ENCODE assay signal across 16 mouse cellular contexts in the genomic region with DNA sequence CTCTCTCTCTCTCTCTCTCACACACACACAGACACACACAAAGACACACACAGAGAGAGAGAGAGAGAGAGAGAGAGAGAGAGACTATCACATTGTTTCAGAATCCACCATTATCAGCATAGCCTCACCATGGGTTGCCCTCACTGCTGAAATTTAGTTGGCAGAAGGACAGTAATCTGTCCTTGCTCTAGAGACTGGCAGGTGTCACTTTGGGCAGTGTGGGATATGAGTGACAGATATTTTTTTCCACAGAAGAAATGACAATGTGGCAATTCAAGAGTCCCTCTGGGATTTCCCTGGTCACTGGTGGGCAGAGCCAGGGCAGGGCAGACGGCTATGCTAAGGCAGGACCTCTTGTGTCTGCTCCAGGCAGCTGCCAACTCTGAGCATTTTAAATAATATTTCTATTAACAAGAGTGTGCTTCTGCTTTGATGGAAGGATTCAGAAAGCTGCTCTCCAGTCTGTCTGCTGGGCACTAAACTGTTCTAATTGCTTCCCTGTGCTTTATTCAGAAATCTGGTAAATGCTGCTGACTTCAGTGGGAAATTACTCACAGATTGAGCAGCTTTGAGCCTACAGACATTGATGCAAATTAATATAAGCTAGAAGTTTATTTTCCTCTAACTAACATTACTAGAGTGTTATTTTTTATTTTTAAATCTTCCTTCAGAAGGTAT.
DNase-seq lines count a peak whose midpoint lies in the region; ATAC-seq and TF ChIP-seq lines count a peak whose summit lies in the region.
"Had no signal": no experiment of that assay in that cellular context is flagged by ENCODE, and none has a peak within 500 bp of the region (broad histone marks: within the 10 kb centered on the region; RNA-seq: fewer than 3 reads in every experiment).

No protein-coding gene starts in this region.

- ATAC-seq in heart, postnatal 0 days (ENCODE audit: insufficient read depth, low read depth), result peak; percentile 58
- ATAC-seq in forebrain, embryonic 12.5 days (ENCODE audit: low FRiP score), result 0 out of 2 replicates have a peak, but pooled peaks have one; percentile 13
- ATAC-seq in midbrain, embryonic 13.5 days, result peak; percentile 43; the same call in 1 of the 2 replicates
- ATAC-seq in megakaryocyte, adult 5-6 weeks (ENCODE audit: poor library complexity, severe bottlenecking), result no peak
- ATAC-seq: activated CD4-positive, CD25-positive, alpha-beta regulatory T cell, adult 4 months had no signal

- no peak overlapping the region for H3K9ac ChIP-seq in heart, postnatal 0 days (replicated peaks; ENCODE audit: low read depth, low read length)
- H3K9ac ChIP-seq in forebrain, embryonic 12.5 days, result no peak overlapping the region
- H3K9ac ChIP-seq in midbrain, embryonic 13.5 days (replicated peaks), result no peak overlapping the region

- TF ChIP-seq EP300 in heart, postnatal 0 days (IDR thresholded peaks at IDR 0.05; ENCODE audit: low read depth), result no peak

- no peaks in the 10 kb centered on the region for H3K36me3 ChIP-seq in heart, postnatal 0 days (replicated peaks; ENCODE audit: control insufficient read depth, insufficient read depth, low read length)
- H3K36me3 ChIP-seq in forebrain, embryonic 12.5 days (replicated peaks), result no peaks in the 10 kb centered on the region
- no peaks in the 10 kb centered on the region for H3K36me3 ChIP-seq in midbrain, embryonic 13.5 days

- no peak for TF ChIP-seq CTCF in heart, postnatal 0 days (IDR thresholded peaks at IDR 0.05; ENCODE audit: low read depth)

- no peaks in the 10 kb centered on the region for H3K27me3 ChIP-seq in heart, postnatal 0 days (ENCODE audit: control insufficient read depth, insufficient read depth, low read length)
- 0 out of 2 replicates have a peak, but pooled peaks cover 8% of the 10 kb centered on the region for H3K27me3 ChIP-seq in forebrain, embryonic 12.5 days
- no peaks in the 10 kb centered on the region for H3K27me3 ChIP-seq in midbrain, embryonic 13.5 days
- H3K27me3 ChIP-seq: CH12.LX had no signal

- H3K4me1 ChIP-seq in heart, postnatal 0 days (ENCODE audit: control insufficient read depth, insufficient read depth), result peaks cover 11% of the 10 kb centered on the region
- H3K4me1 ChIP-seq in forebrain, embryonic 12.5 days, result peaks cover 30% of the 10 kb centered on the region
- H3K4me1 ChIP-seq in midbrain, embryonic 13.5 days (replicated peaks), result peaks cover 25% of the 10 kb centered on the region

- H3K4me3 ChIP-seq in heart, postnatal 0 days (ENCODE audit: low read depth, low read length), result no peak overlapping the region
- H3K4me3 ChIP-seq in forebrain, embryonic 12.5 days (replicated peaks), result no peak overlapping the region
- no peak overlapping the region for H3K4me3 ChIP-seq in midbrain, embryonic 13.5 days (replicated peaks)

- H3K4me2 ChIP-seq in heart, postnatal 0 days (ENCODE audit: low read depth, low read length), result no peak overlapping the region
- H3K4me2 ChIP-seq in forebrain, embryonic 12.5 days, result no peak overlapping the region
- no peak overlapping the region for H3K4me2 ChIP-seq in midbrain, embryonic 13.5 days (replicated peaks)

- H3K27ac ChIP-seq in heart, postnatal 0 days (ENCODE audit: low read depth), result peak overlapping the region; percentile 39; the same call in 1 of the 2 replicates
- H3K27ac ChIP-seq in forebrain, embryonic 12.5 days, result peak overlapping the region; percentile 43
- no peak overlapping the region for H3K27ac ChIP-seq in midbrain, embryonic 13.5 days

- intact Hi-C loops in heart, postnatal 14 days (cut with DNase I), result no loop called here

- WGBS in heart, postnatal 0 days, result 10% methylated on average over 1 of the region's 1 CpGs
- 25% methylated on average over 1 of the region's 1 CpGs for whole genome bisulfite sequencing in forebrain, embryonic 12.5 days
- WGBS in midbrain, embryonic 13.5 days, result 19% methylated on average over 1 of the region's 1 CpGs

- no peaks in the 10 kb centered on the region for H3K9me3 ChIP-seq in heart, postnatal 0 days (replicated peaks; ENCODE audit: control insufficient read depth, low read length)
- H3K9me3 ChIP-seq in forebrain, embryonic 12.5 days, result no peaks in the 10 kb centered on the region
- H3K9me3 ChIP-seq in midbrain, embryonic 13.5 days, result no peaks in the 10 kb centered on the region

- DNase-seq in adrenal gland, postnatal 10 days, result peak; percentile 25
- no peak for DNase-seq in adrenal gland, postnatal 25 days
- DNase-seq in heart, postnatal 0 days (ENCODE audit: low spot score), result peak; percentile 19
- no peak for DNase-seq in heart, postnatal 14 days
- no peak for DNase-seq in lung, postnatal 4 days
- DNase-seq: cerebellum, adult 8-10 months; gastrocnemius, postnatal 25 days; kidney, adult 2 months; liver; lung, adult 2 months; thymus, postnatal 4 days had no signal

Comparison
In these comparisons a context has a peak if more than half of its experiments do, and no peak if none do; other contexts are left out.
1. DNase-seq: peak in adrenal gland, postnatal 10 days (single experiment) and heart, postnatal 0 days (single experiment); none in adrenal gland, postnatal 25 days (single experiment), heart, postnatal 14 days (0 of 2) and lung, postnatal 4 days (0 of 2).